Mouse (Mus musculus): ENCODE data around the gene Mrps12. TPM values are rescaled to one million over a fixed set of nuclear protein-coding genes. Genes with fewer than 3 reads are reported as not detected.
A peak's percentile ranks its signal among the peaks of the same experiment; 100 is the strongest.

Gene Mrps12
- polyA plus RNA-seq, 1 experiment from 2014 or later, result 168 TPM

DNA sequence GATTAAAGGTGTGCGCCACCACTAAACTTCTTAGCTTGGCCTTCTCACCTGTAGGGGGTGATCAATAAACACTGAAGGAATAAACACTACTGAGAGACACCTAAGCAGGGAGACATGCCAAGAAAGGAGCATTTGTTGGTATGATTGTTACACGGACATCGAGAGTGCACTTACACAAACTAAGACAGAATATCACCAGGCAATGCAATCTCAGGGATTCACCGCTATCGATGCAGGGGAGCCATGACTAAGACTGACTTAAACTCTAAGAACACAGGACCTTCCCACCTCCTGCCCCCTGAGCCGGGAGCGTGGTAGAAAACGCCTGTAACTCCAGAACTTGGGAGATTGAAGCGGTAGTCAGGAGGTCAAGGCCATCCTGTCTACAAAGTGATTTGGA, 671 bp downstream of the Mrps12 start:
- peak overlapping the region; percentile 80 for H3K4me3 ChIP-seq
- 34% methylated on average over 9 of the region's 9 CpGs for WGBS
- H3K9me3 ChIP-seq, result no peaks in the 10 kb centered on the region
- H3K27me3 ChIP-seq (ENCODE audit: insufficient read depth, poor library complexity, severe bottlenecking), result no peaks in the 10 kb centered on the region
- peak overlapping the region; percentile 96 for H3K27ac ChIP-seq
- H3K4me1 ChIP-seq, result peaks cover 15% of the 10 kb centered on the region; the same call in 1 of the 2 replicates
- no peak for DNase-seq (ENCODE audit: low spot score)
- H3K36me3 ChIP-seq, result peaks cover 63% of the 10 kb centered on the region

DNA sequence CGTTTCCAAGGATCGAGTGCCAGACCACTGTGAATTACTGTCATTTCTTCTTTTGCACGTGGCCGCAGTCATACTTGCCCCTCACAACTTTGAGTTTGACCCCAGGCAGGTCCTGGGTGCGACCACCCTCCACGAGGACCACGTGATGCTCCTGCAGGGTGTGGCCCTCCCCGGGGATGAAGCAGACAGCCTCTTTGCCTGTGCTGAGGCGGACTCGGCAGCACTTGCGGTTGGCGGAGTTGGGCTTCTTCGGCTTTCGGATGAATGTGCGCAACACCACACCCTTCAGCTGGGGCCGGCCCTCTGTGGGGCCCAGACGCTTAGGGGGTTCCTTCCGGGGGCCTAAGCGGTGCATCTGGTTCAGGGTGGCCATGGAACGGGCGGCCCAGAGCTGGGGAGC, 1.8 kb downstream of the Mrps12 start:
- Histone ChIP-seq H3K9me3 (no peaks in the 10 kb centered on the region), H3K36me3 (peaks cover 63% of the 10 kb centered on the region), H3K27me3 (ENCODE audit: insufficient read depth, poor library complexity, severe bottlenecking) (no peaks in the 10 kb centered on the region), H3K27ac (no peak overlapping the region), H3K4me1 (peaks cover 15% of the 10 kb centered on the region; the same call in 1 of the 2 replicates), H3K4me3 (no peak overlapping the region)
- WGBS, result 93% methylated on average over 21 of the region's 21 CpGs
- no peak for DNase-seq (ENCODE audit: low spot score)

DNA sequence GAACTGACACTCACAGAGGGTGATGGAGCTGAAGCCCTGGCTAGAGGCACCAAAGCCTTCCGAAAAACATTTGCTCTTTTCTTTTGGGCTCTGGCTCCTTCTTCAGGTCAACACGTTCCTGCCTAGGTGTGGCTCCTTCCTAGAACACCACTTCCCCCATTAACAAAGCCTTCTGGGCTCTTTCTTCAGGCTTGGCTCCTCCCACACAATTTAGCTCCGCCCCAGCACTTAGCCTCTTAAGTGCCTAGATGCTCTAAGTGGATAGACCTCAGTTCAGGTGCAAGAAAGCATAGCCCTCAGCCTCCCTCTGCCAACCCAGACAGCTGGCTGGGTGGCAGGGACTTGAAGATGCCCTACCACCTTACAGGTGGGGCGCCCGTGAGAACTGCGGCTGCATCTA, 5.9 kb downstream of the Mrps12 start:
- no peak for DNase-seq (ENCODE audit: low spot score)
- 76% methylated on average over 6 of the region's 6 CpGs for whole genome bisulfite sequencing
- Histone ChIP-seq H3K27ac (no peak overlapping the region), H3K4me1 (peaks cover 20% of the 10 kb centered on the region), H3K27me3 (ENCODE audit: insufficient read depth, poor library complexity, severe bottlenecking) (0 out of 2 replicates have a peak, but pooled peaks cover 6% of the 10 kb centered on the region), H3K36me3 (peaks cover 67% of the 10 kb centered on the region), H3K4me3 (no peak overlapping the region), H3K9me3 (no peaks in the 10 kb centered on the region)

DNA sequence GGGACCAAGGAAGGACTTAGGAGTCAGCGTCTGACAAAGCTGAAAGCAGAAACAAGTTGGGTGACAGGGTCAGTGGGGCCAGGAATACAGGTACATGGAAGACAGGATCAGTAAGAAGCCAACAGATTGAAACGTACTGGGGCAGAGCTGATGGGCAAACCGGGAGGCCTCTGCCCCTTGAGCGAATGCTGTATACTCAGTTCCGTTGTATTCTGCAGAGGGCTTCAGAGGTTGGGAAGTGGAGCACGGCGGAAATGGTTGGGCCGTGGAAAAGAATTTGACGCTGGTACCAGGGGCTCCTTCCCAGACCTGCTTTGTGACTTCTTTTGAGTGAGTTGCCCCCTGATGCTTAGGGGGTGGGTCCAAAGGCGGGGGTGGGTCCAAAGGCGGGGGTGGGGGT, 8.4 kb downstream of the Mrps12 start:
- peaks cover 6% of the 10 kb centered on the region; the same call in 1 of the 2 replicates for H3K27me3 ChIP-seq (ENCODE audit: insufficient read depth, poor library complexity, severe bottlenecking)
- no peaks in the 10 kb centered on the region for H3K9me3 ChIP-seq
- no peak for DNase-seq (ENCODE audit: low spot score)
- peak overlapping the region; percentile 56; the same call in 1 of the 2 replicates for H3K27ac ChIP-seq
- H3K36me3 ChIP-seq, result peaks cover 49% of the 10 kb centered on the region
- 14% methylated on average over 11 of the region's 11 CpGs for WGBS
- peaks cover 16% of the 10 kb centered on the region for H3K4me1 ChIP-seq
- peak overlapping the region; percentile 66 for H3K4me3 ChIP-seq

DNA sequence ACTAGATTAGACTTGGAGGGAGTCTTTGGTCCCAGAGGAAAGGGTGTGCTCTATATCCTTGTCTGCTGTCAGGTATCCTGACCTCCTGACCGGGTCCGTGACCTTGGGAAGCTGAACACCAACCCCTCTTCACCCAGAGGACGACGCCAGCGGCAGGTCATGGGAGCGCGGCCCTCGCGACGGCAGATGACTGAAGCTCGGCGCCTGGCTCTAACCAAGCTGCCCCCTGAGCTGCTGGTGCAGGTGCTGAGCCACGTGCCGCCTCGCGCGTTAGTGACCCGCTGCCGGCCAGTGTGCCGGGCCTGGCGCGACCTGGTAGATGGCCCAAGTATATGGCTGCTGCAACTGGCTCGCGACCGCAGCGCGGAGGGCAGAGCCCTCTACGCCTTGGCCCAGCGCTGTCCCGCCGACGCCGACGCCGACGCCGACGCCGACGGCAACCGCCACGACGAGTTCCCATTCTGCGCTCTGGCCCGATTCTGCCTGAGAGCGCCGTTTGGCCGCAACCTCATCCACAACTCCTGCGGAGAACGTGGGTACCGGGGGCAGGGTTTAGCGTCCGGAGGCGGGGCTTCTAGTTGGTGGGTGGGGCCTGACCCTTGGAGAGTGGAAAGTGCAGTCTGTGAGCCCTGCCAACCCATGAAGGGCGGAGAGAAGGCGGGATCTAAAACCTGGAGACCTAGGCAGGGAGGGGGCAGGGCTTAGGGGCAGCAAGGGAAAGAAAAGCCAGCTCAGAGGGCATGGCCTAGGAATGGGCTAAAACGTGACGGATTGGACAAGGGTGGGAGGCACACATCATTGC, 9.1 kb downstream of the Mrps12 start:
- peak overlapping the region; percentile 56 for H3K27ac ChIP-seq
- H3K4me1 ChIP-seq, result peaks cover 16% of the 10 kb centered on the region
- 3% methylated on average over 58 of the region's 58 CpGs for WGBS
- peaks cover 43% of the 10 kb centered on the region for H3K36me3 ChIP-seq
- DNase-seq (ENCODE audit: low spot score), result peak; percentile 93
- H3K4me3 ChIP-seq, result peak overlapping the region; percentile 66
- H3K27me3 ChIP-seq (ENCODE audit: insufficient read depth, poor library complexity, severe bottlenecking), result peaks cover 6% of the 10 kb centered on the region; the same call in 1 of the 2 replicates
- H3K9me3 ChIP-seq, result no peaks in the 10 kb centered on the region

DNA sequence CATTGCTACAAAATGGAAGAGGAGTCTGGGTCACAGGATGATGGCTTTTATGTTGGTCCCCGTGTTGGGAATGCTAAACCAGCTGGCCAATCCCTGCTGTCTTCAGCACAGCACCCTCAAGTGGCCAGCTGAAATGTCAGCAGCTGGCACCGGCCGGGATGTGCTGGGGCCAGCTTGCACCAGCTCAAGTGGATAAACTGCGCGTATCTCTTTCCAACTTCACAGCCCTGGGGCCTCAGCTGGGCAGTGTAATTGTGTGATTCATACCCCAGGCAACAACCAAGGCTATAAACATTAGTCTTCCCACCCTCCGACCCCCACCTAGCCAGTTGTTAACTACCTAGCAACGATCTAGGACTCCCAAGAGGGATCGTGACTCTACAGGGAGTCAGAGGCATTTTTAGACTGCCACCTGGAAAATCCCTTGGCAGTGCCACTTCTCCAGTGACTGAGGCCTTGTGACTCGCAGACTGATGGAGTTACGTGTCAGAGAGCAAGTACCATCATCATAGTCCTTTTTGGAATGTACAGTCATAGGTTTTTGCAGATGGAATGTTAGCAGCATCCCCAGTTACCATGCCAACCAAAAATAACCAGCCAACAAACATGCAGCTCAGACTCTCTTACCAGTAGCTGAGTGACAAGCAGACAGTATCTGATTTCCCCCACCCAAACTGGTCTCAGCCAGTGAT, 13.8 kb downstream of the Mrps12 start:
- no peak for DNase-seq (ENCODE audit: low spot score)
- WGBS, result 57% methylated on average over 10 of the region's 10 CpGs

DNA sequence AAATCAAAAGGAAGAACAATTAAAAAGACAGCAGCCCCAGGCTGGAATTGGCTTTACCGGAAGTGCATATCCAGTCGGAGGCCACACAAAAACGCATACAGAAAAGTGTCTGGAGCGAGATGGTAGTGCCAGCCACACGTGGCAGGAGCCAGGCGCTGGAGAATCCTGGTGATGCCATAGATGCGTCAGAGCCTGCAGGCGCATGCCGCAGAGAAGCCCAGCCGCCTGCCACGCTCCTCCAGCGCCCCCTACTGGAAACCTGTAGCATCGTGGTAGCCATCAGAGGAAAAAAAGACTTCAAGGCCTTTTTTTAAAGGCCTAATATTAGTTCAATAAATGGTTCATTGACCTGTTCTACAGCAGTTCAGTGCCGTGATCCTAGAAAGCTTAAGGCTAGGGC, 15.0 kb downstream of the Mrps12 start:
- 7% methylated on average over 14 of the region's 14 CpGs for WGBS
- Histone ChIP-seq H3K36me3 (peaks cover 24% of the 10 kb centered on the region), H3K4me3 (no peak overlapping the region), H3K9me3 (no peaks in the 10 kb centered on the region), H3K27me3 (ENCODE audit: insufficient read depth, poor library complexity, severe bottlenecking) (no peaks in the 10 kb centered on the region; the same call in 1 of the 2 replicates), H3K4me1 (no peaks in the 10 kb centered on the region), H3K27ac (no peak overlapping the region)
- DNase-seq (ENCODE audit: low spot score), result peak; percentile 86

More for the DNA sequence above, 13.8 kb downstream of the Mrps12 start:
- no peak overlapping the region for H3K27ac ChIP-seq
- peaks cover 6% of the 10 kb centered on the region; the same call in 1 of the 2 replicates for H3K27me3 ChIP-seq (ENCODE audit: insufficient read depth, poor library complexity, severe bottlenecking)
- no peaks in the 10 kb centered on the region for H3K9me3 ChIP-seq
- H3K4me1 ChIP-seq, result peaks cover 7% of the 10 kb centered on the region
- H3K4me3 ChIP-seq, result no peak overlapping the region
- peaks cover 26% of the 10 kb centered on the region for H3K36me3 ChIP-seq

DNA sequence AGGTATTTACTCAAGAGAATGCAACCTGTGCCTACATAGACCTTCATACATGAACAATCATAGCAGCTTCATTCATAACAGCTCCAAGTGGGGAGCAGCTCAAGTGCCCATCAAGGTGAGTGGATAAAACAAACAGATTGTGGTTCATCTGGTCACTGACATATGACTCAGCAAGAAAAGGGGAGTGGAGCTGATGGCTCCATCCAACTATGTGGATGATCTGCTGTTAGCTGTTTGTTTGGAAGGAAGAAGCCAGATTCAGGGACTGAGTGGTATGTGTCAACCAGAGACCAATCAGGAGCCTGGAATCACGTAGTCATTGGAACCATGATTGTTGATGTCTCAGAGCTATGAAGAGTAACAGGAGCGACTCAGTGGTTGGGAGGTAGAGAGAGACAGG, 17.0 kb downstream of the Mrps12 start:
- no peaks in the 10 kb centered on the region for H3K4me1 ChIP-seq
- no peak for DNase-seq (ENCODE audit: low spot score)
- no peak overlapping the region for H3K27ac ChIP-seq
- WGBS, result 90% methylated on average over 2 of the region's 2 CpGs
- H3K36me3 ChIP-seq, result peaks cover 14% of the 10 kb centered on the region
- H3K9me3 ChIP-seq, result no peaks in the 10 kb centered on the region
- H3K27me3 ChIP-seq (ENCODE audit: insufficient read depth, poor library complexity, severe bottlenecking), result no peaks in the 10 kb centered on the region; the same call in 1 of the 2 replicates
- H3K4me3 ChIP-seq, result no peak overlapping the region

DNA sequence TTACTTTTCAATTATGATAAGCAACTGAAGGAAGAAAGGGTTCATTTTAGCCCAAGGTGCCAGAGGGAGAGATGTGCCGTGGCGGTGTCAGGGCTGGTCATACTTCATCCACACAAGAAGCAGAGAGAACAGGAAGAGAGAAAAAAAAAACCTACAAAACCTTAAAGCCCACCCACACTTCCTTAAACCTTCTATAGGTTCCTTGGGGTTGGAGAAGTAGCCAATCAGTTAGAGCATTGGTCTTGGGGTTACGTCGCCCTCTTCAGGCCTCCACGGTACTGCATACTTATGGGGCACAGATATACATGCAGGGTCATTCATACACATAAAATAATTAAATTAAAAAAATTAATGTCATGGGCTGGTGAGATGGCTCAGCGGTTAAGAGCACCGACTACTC, 19.5 kb downstream of the Mrps12 start:
- H3K4me3 ChIP-seq, result no peak overlapping the region
- WGBS, result 89% methylated on average over 7 of the region's 7 CpGs
- no peaks in the 10 kb centered on the region for H3K9me3 ChIP-seq
- H3K27ac ChIP-seq, result no peak overlapping the region
- no peaks in the 10 kb centered on the region for H3K27me3 ChIP-seq (ENCODE audit: insufficient read depth, poor library complexity, severe bottlenecking)
- H3K36me3 ChIP-seq, result peaks cover 13% of the 10 kb centered on the region
- peaks cover 9% of the 10 kb centered on the region for H3K4me1 ChIP-seq
- no peak for DNase-seq (ENCODE audit: low spot score)

DNA sequence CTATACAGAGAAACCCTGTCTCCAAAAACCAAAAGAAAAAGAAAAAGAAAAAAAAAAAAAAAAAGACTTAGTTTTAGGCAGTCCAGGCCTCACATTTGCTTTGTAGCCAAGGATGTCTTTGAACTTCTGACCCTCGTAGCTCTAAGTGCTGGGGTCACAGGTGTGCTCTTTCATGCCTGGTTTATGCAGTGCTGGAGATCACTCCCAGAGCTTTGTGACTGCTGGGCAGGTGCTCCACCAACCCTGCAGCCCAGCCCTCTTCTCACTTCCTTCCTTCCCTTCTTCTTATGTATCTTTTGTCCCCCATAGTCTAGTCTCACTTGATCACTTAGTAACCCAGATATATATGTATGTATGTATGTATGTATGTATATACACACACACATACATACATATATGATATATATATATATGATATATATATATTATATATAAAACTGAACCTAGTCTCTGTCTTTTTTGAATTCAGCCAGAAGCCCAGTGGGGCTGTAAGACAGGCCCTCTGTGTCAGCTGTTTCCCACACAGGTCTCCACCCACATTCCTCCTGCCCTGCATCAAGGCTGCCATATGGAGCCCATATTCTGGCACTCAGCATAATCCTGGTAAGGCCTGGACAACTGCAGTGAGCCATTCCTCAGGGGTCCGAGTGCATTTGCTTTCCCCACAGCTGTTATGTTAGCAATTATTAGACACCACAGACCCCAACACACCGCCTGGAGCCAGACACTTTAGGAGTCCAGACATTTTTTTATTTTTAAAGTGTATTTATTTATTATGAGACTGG, 20.7 kb downstream of the Mrps12 start:
- H3K36me3 ChIP-seq, result peaks cover 13% of the 10 kb centered on the region
- no peak overlapping the region for H3K27ac ChIP-seq
- DNase-seq (ENCODE audit: low spot score), result no peak
- WGBS, result 74% methylated on average over 3 of the region's 3 CpGs
- H3K9me3 ChIP-seq, result no peaks in the 10 kb centered on the region
- H3K27me3 ChIP-seq (ENCODE audit: insufficient read depth, poor library complexity, severe bottlenecking), result no peaks in the 10 kb centered on the region
- peaks cover 13% of the 10 kb centered on the region for H3K4me1 ChIP-seq
- H3K4me3 ChIP-seq, result no peak overlapping the region

DNA sequence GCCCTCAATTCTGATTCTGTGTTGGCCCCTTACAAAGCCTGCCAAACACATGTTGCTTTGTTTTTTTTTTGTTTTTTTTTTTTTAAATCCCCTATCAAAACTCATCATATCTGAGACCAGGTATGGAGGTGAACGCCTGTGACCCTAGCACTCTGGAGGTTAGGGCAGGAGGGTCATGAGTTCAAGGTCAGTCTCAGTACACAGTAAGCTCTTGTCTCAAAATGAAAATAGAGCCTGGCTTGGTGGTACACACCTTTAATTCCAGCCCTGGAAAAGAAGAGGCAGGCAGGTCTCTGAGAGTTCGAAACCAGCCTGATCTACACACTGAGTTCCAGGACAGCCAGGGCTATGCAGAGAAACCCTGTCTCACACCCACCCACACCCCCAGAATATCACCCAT, 22.0 kb downstream of the Mrps12 start:
- H3K36me3 ChIP-seq, result peaks cover 7% of the 10 kb centered on the region
- no peak overlapping the region for H3K27ac ChIP-seq
- H3K4me3 ChIP-seq, result no peak overlapping the region
- no peaks in the 10 kb centered on the region for H3K9me3 ChIP-seq
- 75% methylated on average over 2 of the region's 2 CpGs for WGBS
- no peak for DNase-seq (ENCODE audit: low spot score)
- no peaks in the 10 kb centered on the region for H3K27me3 ChIP-seq (ENCODE audit: insufficient read depth, poor library complexity, severe bottlenecking)
- peaks cover 19% of the 10 kb centered on the region for H3K4me1 ChIP-seq

DNA sequence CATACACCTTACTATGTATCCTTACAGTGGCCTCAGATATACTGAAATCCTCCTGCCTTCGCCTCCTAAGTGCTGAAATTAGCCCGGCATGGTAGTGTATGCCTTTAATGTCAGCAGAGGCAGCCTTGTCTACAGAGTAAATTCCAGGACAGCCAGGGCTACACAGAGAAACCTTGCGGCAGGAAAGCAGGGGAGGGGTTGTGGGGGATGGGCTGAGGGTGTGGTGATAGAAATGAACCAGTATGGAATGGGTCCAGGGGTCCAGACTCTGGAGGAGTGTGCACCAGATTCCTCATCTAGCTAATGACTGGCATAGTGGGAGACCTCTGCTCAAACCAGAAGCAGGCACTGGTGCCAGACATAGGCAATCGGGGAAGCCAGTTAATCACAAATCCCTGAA, 22.5 kb downstream of the Mrps12 start:
- Histone ChIP-seq H3K27ac (no peak overlapping the region), H3K27me3 (ENCODE audit: insufficient read depth, poor library complexity, severe bottlenecking) (no peaks in the 10 kb centered on the region), H3K36me3 (peaks cover 2% of the 10 kb centered on the region; the same call in 1 of the 2 replicates), H3K4me3 (no peak overlapping the region), H3K9me3 (no peaks in the 10 kb centered on the region), H3K4me1 (peaks cover 24% of the 10 kb centered on the region)
- DNase-seq (ENCODE audit: low spot score), result no peak
- WGBS, result 30% methylated on average over 4 of the region's 4 CpGs

All from heart, embryonic 10.5 days (tissue).